Mouse (Mus musculus) urinary bladder, postnatal 10 days (tissue): ENCODE results near the gene Gm38655.
A peak's percentile ranks its signal among the peaks of the same experiment; 100 is the strongest.
"Not testable (repeated sequence)": the region's sequence is repeated elsewhere in the genome, so short reads cannot be mapped to it uniquely, and the experiment has no call there.

Experiments used
- DNase-seq: peaks from one replicate; pipeline ENCODE4 v3.0.0; 2022; ENCODE audit warnings: low spot score

Gene Gm38655

GRCm38 (mm10) chr17:25169706-25170105, 5.6 kb downstream of the Gm38655 start:
- DNase-seq = no peak

DNA sequence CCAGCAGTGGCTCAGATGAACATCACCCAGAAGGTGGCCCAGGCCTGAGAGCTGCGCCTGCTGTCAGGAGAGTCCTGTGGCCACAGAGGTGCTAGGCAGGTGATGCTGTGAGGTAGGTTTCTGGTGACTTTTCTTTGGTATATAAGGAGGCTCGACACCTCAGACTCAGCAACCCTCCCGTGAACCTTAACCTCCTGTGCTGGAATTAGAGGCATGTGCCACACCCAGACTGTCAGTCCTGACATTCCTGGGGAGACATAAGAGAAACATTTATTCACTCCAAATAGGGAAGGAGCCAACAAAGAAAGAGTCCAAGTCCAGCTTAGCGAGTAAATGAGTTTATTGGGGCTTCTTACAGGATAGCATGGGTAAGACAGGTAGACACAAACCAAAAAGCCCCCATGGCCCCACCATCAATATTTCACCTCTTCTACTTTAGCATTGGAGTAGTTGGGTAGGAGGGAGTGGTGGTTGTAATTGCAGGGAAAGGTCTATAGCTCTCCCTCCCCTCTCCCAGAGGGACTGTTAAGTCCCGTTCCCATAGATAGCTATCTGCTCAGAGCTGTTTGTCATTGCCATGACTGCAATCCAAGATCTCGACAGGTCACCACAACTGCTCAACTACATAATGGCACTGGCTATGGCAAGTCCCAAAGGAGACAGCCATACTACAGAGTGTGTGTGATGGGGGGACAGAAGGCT, 9.2 kb downstream of the Gm38655 start:
- DNase-seq = no peak

DNA sequence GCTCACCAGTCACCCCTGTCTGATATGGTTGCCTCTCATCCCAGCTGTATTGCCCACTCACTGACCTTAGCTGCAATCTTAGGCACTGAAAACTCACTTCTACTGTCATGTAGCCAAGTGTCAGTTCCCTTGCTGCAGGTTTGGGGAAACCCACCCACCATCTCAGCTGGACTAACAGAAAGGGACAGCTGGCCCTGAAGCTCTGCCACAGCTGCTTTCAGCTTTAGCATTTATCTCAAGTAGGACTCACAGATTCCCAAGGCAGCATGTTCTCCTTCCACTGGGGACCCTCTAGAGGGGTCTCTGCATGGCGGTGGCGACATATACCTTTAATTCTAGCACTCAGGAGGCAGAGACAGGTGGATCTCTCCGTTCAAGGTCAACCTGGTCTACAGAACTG, 10.5 kb downstream of the Gm38655 start:
- DNase-seq = no peak

DNA sequence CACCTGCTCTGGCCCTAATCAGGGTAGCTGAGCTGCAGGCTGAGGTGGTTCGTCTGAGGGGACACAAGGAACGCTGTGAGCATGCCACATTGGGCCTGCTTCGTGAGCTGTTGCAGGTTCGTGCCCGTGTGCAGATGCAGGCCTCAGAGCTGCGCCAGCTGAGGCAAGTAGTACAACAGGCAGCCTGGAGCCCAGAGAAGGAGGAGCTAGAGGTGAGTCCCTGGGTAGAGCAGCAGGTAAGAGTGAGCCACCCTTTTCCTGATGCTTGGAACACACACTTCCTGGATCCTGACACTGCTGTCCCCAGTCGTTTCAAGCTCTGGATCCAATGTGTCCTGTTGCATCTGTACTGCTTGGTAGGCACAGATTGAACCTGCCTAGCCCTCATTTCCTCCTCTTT, 11.9 kb downstream of the Gm38655 start:
- DNase-seq = no peak

DNA sequence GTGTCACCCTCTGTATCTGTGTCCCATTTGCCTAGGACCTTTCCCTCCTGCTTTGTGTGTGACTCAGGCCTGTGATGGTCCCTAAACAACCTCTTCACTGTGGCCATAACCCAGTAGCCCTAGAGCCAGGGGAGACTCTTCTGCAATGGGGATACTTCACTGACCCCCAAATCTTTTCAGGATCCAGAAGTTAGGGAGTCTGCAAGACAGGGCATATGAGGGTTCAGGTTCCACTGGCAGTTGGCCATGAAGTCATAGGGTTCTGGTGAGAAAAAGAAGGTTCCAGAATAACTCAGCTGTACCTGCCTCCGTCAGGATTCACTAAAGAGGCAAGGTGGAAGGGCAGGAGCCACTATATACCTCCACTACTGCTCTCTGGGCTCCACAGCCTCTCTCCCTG, 13.1 kb downstream of the Gm38655 start, which contains the start of gene Ccdc154:
Gene Ccdc154 (plus strand): TSS at position 301 of the 400 bp plus-strand sequence.
- DNase-seq = no peak

- DNase-seq = no peak
Observed at GRCm38 (mm10) chr17:25139960-25140359, 35.3 kb downstream of the Gm38655 start.

DNA sequence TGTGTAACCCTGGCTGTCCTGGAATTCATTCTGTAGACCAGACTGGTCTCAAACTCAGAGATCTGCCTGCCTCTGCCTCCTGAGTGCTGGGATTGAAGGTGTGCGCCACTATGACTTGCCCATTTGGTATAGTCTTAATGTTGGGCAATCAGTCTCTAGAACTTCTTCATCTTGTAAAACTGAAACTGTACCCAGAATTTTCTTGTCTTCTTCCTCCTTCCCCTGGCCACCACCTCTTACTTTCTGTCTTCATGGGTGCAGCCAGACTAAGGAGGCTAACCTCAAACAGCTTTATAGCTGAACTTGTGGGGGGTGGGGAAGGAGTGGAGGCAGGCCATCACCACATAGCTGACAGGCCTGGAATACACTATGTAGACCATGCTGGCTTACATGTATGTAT, 36.5 kb downstream of the Gm38655 start:
- no peak for DNase-seq

GRCm38 (mm10) chr17:25135622-25136021, 39.6 kb downstream of the Gm38655 start:
- DNase-seq = no peak

- peak; percentile 79 for DNase-seq
Observed at GRCm38 (mm10) chr17:25133275-25133698, 42.0 kb downstream of the Gm38655 start, which contains the start of gene Clcn7. Gene Clcn7, plus strand, starts transcription at chr17:25133391.

- no peak for DNase-seq
Observed at GRCm38 (mm10) chr17:25130060-25130459, 45.2 kb downstream of the Gm38655 start.

DNA sequence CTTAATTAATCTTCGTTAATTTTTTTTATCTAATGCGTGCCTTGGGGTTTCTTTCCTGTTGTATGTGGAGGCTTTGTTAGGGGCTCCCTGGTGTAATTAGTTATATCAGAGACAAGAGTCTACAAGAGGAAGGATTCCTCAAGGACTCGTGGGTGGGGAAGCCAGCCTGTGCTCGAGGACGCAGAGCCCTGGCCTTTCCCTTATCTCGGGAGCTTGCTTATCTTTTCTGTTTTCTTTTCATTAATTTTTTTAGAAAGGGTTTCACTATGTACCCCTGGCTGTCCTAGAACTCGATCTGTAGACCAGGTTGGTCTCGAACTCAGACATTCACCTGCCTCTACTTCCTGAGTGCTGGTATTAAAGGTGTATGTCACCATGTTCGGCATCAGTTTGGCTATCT, 47.6 kb downstream of the Gm38655 start:
- no peak for DNase-seq

DNA sequence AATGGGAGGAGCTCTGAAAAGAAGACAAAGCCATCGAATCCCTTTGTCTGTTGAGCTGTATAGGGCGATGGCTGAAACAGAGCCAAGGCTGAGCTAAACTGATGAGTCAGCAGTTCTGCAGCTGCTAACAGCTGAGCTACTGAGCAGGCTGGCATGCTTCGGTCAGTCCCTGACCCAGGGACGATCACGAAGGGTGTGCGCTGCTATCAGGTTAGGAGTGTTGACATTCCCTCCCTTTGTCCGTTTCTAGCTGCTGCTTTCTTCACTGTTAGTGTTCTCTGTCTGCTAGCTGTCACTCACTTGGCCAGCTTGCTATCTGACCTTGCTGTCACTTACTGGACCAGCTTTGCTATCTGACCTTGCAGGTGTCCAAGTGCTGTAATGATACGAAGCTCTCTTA, 48.2 kb downstream of the Gm38655 start:
- no peak for DNase-seq

DNA sequence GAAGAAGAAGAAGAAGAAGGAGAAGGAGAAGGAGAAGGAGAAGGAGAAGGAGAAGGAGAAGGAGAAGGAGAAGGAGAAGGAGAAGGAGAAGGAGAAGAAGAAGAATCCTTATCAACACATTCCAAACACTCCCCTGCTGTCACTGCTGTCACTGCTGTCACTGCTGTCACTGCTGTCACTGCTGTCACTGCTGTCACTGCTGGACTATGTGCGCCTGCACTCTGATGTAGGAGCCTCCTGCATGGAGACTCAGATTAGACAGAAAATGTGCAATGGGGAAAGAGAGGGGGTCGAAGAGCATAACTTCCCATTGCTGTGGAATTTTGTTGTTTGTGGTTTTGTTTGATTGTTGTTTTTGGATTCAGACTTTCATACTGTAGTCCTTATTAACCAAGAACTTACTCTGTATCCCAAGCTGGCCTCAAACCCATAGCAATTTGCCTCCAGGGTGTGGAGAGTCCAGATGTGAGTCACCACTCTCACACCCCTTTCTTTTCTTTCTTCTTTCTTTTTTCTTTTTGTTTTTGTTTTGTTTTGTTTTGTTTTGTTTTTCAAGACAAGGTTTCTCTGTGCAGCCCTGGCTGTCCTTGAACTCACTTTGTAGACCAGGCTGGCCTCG, 49.7 kb downstream of the Gm38655 start:
- not testable (repeated sequence) for DNase-seq

- DNase-seq = no peak
Observed at GRCm38 (mm10) chr17:25123979-25124378, 51.3 kb downstream of the Gm38655 start.
